Mouse (Mus musculus): ENCODE results near the gene Cntrl.

The Cntrl gene

GRCm38 (mm10) chr2:35109141-35109923 is at the start of gene Cntrl:
Gene Cntrl, plus strand, starts transcription at chr2:35109492.
- peak; percentile 93 for DNase-seq (ENCODE audit: low spot score)

- no peak for DNase-seq (ENCODE audit: low spot score)
These were observed 49.0 kb upstream of the Cntrl start for GRCm38 (mm10) chr2:35060256-35060655.

DNA sequence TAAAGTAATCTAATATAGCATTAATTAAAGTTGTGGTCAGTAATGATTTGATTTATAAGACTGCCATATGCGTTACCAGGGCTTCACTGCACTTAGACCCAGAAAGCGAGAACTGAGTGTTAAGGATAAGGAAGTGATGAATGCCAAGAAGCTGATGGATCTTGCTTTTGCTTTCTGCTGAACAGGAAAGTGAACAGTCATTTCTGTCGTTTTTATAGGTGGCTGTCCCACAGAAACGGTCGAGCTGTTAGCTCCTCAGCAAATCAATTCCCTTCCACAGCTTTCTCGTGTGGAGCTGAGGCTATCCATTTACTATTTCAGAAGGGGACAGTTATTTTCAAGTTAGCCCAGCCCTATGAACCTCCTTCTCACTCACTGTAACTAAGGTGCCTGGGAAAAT is 48.4 kb upstream of the Cntrl start:
- DNase-seq (ENCODE audit: low spot score) = no peak

GRCm38 (mm10) chr2:35061338-35061737 is 48.0 kb upstream of the Cntrl start, which contains the start of gene Hc:
Gene Hc, minus strand, starts transcription at chr2:35061438.
- no peak for DNase-seq (ENCODE audit: low spot score)

- DNase-seq (ENCODE audit: low spot score) = no peak
These were observed 45.8 kb upstream of the Cntrl start for GRCm38 (mm10) chr2:35063333-35064030.

DNA sequence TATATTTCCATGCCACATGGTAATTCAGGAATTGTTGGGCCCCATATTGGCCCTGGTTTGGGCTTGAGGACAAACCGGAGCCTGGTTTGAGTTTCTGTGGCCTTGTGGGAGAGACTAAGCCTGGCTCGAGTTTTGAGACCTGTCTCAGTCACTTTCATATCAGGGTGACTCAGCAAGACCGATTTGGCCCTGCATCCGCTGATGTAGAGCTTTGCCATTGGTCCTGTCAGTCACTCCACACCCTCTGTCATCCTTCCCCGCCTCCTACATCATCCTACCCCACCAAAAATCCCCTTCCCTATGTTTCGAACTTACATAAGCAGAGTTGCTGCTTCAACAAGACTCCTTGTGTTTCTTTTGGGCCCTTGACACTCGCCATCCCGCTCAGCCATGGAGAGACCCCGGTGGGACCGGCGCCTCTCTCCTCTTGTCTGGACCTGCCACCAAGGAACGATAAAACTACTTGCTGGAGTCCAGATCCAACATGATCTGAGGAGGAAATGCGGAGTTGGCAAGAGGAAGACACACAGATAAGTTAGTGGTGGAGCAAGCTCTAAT is 42.7 kb upstream of the Cntrl start:
- no peak for DNase-seq (ENCODE audit: low spot score)

DNA sequence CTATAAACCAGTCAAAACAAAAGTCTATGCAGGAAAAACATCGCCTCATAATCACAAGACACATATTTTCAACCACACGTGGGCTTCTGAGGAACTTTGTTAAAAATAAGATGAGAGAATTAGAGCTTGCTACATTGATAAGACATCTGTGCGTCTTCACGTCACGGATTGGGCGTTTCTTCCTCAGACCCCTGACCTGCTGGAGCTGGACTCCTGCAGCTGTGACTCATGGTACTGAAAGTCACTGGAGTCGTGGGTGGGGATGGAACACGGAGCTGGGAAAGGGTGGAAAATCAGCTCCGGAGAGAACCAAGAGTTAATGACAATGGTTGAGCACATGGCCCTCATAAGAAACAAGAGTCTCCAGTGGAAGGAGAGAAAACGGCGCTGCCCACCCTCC is 42.2 kb upstream of the Cntrl start:
- no peak for DNase-seq (ENCODE audit: low spot score)

- no peak for DNase-seq (ENCODE audit: low spot score)
These were observed 40.2 kb upstream of the Cntrl start for GRCm38 (mm10) chr2:35069124-35069523.

GRCm38 (mm10) chr2:35070275-35070674 is 39.0 kb upstream of the Cntrl start:
- no peak for DNase-seq (ENCODE audit: low spot score)

GRCm38 (mm10) chr2:35072547-35072946 is 36.7 kb upstream of the Cntrl start:
- DNase-seq (ENCODE audit: low spot score) = no peak

- no peak for DNase-seq (ENCODE audit: low spot score)
These were observed 35.0 kb upstream of the Cntrl start for GRCm38 (mm10) chr2:35074328-35074727.

- DNase-seq (ENCODE audit: low spot score) = no peak
These were observed 30.1 kb upstream of the Cntrl start for GRCm38 (mm10) chr2:35079166-35079565.

DNA sequence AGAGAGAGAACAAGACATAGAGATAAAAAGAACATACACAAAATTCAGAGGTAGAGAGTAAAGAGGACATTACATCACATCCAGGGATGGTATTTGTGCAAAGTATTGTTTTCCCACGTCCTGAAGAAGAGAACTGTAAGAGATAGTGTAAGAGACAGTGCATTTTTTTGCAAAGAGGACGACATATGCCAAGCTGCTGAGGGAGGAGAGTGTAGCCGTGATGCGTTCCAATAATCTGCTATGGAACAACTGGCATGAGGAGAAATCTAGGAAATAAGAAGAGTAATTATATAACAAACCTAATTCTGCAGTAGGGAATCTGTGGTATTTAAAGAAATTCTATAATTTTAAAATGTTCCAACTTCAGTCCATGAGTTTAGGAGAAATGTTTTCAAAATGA is 21.9 kb upstream of the Cntrl start:
- no peak for DNase-seq (ENCODE audit: low spot score)

GRCm38 (mm10) chr2:35100529-35100928 is 8.8 kb upstream of the Cntrl start:
- DNase-seq (ENCODE audit: low spot score) = no peak

DNA sequence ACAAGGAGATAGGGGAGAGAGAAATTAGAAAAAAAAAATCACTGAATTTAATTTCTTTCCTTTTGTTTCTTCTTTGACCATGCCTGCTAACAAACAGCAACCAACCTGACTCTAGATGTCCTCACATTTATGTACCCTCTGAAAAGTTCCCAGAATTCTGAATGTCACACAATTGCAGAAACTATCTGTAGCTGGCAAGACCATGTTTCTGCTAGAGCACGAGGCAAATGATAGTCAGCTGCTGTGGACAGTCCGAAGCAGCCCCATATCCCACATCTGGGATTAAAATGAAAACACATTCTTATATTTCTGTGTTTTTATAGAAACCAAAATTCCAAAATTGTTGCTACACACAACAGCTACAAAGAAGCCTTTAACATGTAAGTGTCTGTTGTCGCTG is 7.8 kb upstream of the Cntrl start, which contains the start of gene AI182371:
AI182371 (minus strand) TSS at position 101 of the 400 bp plus-strand sequence.
- no peak for DNase-seq (ENCODE audit: low spot score)

GRCm38 (mm10) chr2:35102777-35103176 is 6.5 kb upstream of the Cntrl start:
- DNase-seq (ENCODE audit: low spot score) = no peak

GRCm38 (mm10) chr2:35103558-35103957 is 5.7 kb upstream of the Cntrl start:
- DNase-seq (ENCODE audit: low spot score) = no peak

GRCm38 (mm10) chr2:35104843-35105242 is 4.4 kb upstream of the Cntrl start:
- no peak for DNase-seq (ENCODE audit: low spot score)

DNA sequence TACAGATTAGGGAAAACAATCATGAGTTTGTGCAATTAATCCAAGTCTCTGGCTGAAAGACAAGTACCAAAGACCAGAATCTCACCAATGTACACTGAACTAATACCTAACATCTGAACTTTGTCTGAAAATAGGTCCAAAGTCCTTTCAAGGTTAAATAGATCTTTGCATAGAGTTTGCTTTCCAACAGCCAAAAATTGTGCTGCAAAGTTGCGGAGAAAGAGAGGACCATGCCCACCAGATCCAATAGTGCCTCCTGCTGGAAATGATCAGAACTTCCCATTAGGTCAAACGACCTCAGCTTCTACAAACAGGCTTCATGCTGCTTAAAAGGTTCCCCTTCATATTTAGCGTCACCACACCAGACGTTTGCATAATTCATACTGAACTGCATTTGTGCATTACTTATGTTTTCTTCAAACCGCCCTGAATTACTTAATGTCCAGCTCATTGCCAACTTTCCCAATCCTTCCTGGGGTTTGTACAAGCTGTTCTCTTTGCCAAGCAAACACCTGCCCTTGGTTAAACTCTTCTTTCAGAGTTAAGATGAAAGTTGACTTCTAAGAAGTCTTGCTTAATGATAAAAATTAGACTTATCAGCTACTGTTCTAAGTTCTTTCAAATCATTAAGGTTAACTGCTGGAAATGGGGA is 1.2 kb upstream of the Cntrl start:
- peak; percentile 20 for DNase-seq (ENCODE audit: low spot score)

DNA sequence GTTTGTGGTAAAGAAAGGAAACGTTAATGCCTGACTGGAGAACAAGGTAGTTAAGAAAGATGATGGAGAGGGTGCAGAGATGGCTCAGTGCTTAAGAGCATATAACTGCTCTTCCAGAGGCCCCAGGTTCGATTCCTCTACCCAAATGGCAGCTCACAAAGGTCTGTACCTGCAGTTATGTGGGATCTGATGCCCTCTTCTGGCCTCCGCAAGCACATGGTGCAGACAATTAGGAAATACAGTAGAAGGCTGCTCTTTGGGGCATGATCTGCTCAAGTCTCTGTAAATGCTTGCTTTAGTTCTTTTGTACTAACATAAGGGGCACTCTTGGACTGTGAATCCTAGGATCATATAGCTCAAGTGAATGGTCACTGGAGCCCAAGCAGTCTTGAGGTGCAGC is 580 bp upstream of the Cntrl start:
- DNase-seq (ENCODE audit: low spot score) = peak; percentile 20

- DNase-seq (ENCODE audit: low spot score) = no peak
These were observed 622 bp downstream of the Cntrl start for GRCm38 (mm10) chr2:35109924-35110304.

- DNase-seq (ENCODE audit: low spot score) = no peak
These were observed 1.2 kb downstream of the Cntrl start for GRCm38 (mm10) chr2:35110521-35110920.

- no peak for DNase-seq (ENCODE audit: low spot score)
These were observed 15.4 kb downstream of the Cntrl start for GRCm38 (mm10) chr2:35124716-35125115.
